Mouse (Mus musculus) hindbrain, postnatal 0 days (tissue): ENCODE results near the gene Smarca4. TPM values are rescaled to one million over a fixed set of nuclear protein-coding genes. Genes with fewer than 3 reads are reported as not detected.

ENCODE experiments used
- ATAC-seq: fragments of 200-750 bp; cut with Nextera tagmentation; 2 replicates; pipeline ENCODE4 v1.8.0; 2017; ENCODE audit warnings: mild to moderate bottlenecking, moderate TSS enrichment, moderate library complexity
- DNase-seq: peaks from one replicate; pipeline ENCODE4 v3.0.0-alpha.2; 2015; ENCODE audit warnings: low spot score
- H3K27ac ChIP-seq: fragments of 300-500 bp; sonication (generic); 2 replicates; pipeline ENCODE4 v1.5.1; 2014; ENCODE audit warnings: mild to moderate bottlenecking
- H3K27me3 ChIP-seq: fragments of 300-500 bp; sonication (generic); 2 replicates; pipeline ENCODE4 v1.6.1; 2014; ENCODE audit warnings: low read length, mixed read lengths; ENCODE audit not compliant: insufficient read depth
- H3K36me3 ChIP-seq: fragments of 300-500 bp; sonication (generic); 2 replicates; pipeline ENCODE4 v1.6.1; 2014; ENCODE audit warnings: low read length, mixed read lengths; ENCODE audit not compliant: insufficient read depth
- H3K4me1 ChIP-seq: fragments of 300-500 bp; sonication (generic); 2 replicates; pipeline ENCODE4 v1.6.1; 2014; ENCODE audit warnings: antibody characterized with exemption, low read length, mixed read lengths; ENCODE audit not compliant: insufficient read depth
- H3K4me2 ChIP-seq: fragments of 300-500 bp; sonication (generic); 2 replicates; pipeline ENCODE4 v1.6.1; 2014; ENCODE audit warnings: low read depth, mild to moderate bottlenecking, low read length, moderate library complexity, mixed read lengths
- H3K4me3 ChIP-seq: fragments of 300-500 bp; sonication (generic); 2 replicates; pipeline ENCODE4 v1.5.1; 2014; ENCODE audit warnings: low read length
- H3K9ac ChIP-seq: fragments of 300-500 bp; sonication (generic); replicated peaks from 2 replicates; pipeline ENCODE4 v1.6.1; 2014; ENCODE audit warnings: mild to moderate bottlenecking, low read length, moderate library complexity, mixed read lengths
- H3K9me3 ChIP-seq: fragments of 300-500 bp; sonication (generic); 2 replicates; pipeline ENCODE4 v1.6.1; 2016; ENCODE audit warnings: low read length, mixed read lengths
- CTCF ChIP-seq: IDR thresholded peaks from 2 replicates; pipeline ENCODE4 v1.5.1; 2016; ENCODE audit warnings: antibody characterized with exemption, control low read depth, low read depth
- WGBS: fragments of 180-500 bp; shearing (Covaris S2); extraction: QIAGEN DNeasy Blood & Tissue Kit; methylation state at CpG from one replicate; pipeline ENCODE4 v1.1.7; 2014; 5-methylcytosine and 5-hydroxymethylcytosine counted together
- polyA plus RNA-seq: library from polyadenylated mRNA; unstranded; fragments of >200 nt; fragmentation: Nextera tagmentation; extraction: Ambion mirVana; gene quantifications from 2 replicates; pipeline ENCODE4 v1.2.1, GENCODE M21; 2015
- total RNA-seq: library from RNA; depleted of rRNA; stranded (reverse); fragments of >200 nt; gene quantifications from 2 replicates; pipeline ENCODE4 v1.2.3, GENCODE M21; 2014; rRNA removed

Smarca4 gene
- total RNA-seq = 171 and 177 TPM in 2 replicates
- polyA plus RNA-seq = 71.5 and 80.6 TPM in 2 replicates

DNA sequence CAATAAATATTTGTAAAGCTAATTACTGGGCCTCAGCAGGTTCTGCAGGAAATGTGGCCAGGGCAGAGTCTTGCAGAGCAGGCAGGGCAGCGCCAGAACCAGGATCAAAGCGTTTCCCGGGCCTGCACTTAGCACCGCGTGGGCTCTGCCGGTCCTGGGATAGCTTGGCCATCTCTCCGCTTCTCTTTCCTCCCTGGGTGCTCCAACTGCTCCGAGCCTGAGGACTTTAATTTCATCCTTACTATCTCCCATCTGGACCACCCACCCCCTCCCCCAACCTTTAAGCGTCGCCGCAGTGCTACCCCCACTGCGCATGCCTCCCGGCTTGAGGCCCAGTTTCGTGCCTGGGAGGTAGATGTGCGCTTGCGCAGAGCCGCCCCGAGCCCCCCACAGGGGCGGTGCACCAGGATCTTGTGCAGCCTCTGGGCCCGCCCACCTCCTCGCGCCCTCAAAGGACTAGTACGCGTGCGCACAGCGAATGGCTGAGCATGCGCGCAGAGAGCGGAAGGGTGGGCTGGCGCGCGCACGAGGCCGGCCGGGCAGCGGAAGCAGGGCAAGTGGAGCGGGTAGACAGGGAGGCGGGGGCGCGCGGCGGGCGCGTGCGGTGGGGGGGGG lies at the start of gene Smarca4:
TSS of gene Smarca4 (plus strand) at position 553 of the 615 bp plus-strand sequence.
- H3K27me3 ChIP-seq = no peaks in the 10 kb centered on the region
- H3K9ac ChIP-seq = peak within 1 kb of the TSS; percentile 81
- no peaks in the 10 kb centered on the region for H3K9me3 ChIP-seq
- peak; percentile 100 for DNase-seq
- ATAC-seq = peak; percentile 95
- H3K27ac ChIP-seq = peak within 1 kb of the TSS; percentile 96
- TF ChIP-seq CTCF = no peak
- H3K4me3 ChIP-seq = peak within 1 kb of the TSS; percentile 73
- peaks cover 11% of the 10 kb centered on the region; the same call in 1 of the 2 replicates for H3K4me1 ChIP-seq
- under 1% methylated on average over 43 of the region's 45 CpGs for WGBS
- no peaks in the 10 kb centered on the region for H3K36me3 ChIP-seq
- peak within 1 kb of the TSS; percentile 68 for H3K4me2 ChIP-seq

DNA sequence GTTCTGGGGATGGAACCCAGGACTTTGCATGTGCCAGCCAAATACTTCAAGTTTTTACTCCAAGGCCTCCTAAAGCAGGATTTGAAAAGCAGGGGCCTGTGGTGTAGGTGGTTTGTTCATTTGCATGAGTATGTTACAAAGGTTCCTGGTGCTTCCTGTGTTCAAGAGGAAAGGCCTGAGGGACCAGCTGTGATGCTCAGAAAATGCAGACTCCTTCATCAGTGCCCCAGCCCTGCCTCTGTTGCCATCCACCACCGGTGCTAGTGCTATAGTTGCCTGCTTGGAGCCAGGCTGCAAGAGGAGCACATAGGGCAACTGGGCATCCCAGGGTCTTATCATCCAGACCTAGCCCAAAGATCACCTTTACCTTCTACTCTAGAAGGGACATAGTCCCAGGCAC lies 49.4 kb upstream of the Smarca4 start:
- ATAC-seq (no peak), DNase-seq (no peak)
- Histone ChIP-seq H3K4me3 (no peak overlapping the region), H3K4me2 (no peak overlapping the region), H3K4me1 (no peaks in the 10 kb centered on the region), H3K27ac (no peak overlapping the region), H3K9me3 (no peaks in the 10 kb centered on the region), H3K36me3 (peaks cover 18% of the 10 kb centered on the region), H3K9ac (no peak overlapping the region), H3K27me3 (no peaks in the 10 kb centered on the region)
- no peak for TF ChIP-seq CTCF
- WGBS = 84% methylated on average over 1 of the region's 1 CpGs

DNA sequence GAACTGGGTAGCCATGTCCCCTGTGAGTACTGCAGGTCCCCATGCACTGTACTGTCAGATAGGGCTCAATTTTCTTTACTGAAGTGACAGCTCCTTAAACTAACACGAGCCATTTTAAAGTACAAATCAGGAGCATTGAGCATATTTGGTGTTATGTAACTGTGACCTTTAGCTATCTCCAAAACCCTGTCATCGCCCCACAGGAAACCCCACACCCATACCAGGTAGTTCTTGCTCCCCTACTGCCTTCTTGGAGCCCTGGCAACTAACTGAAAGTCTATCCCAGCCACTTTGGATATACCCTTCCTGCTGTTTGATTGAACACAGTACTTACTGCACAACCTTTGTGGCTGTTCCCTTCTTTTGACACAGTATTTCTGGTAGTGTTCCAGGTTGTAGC lies 48.9 kb upstream of the Smarca4 start:
- Histone ChIP-seq H3K4me3 (no peak overlapping the region), H3K27me3 (no peaks in the 10 kb centered on the region), H3K4me1 (no peaks in the 10 kb centered on the region), H3K4me2 (no peak overlapping the region), H3K36me3 (peaks cover 23% of the 10 kb centered on the region), H3K9ac (no peak overlapping the region), H3K9me3 (no peaks in the 10 kb centered on the region), H3K27ac (no peak overlapping the region)
- DNase-seq = no peak
- TF ChIP-seq CTCF = no peak
- WGBS = 93% methylated on average over 2 of the region's 2 CpGs
- no peak for ATAC-seq

DNA sequence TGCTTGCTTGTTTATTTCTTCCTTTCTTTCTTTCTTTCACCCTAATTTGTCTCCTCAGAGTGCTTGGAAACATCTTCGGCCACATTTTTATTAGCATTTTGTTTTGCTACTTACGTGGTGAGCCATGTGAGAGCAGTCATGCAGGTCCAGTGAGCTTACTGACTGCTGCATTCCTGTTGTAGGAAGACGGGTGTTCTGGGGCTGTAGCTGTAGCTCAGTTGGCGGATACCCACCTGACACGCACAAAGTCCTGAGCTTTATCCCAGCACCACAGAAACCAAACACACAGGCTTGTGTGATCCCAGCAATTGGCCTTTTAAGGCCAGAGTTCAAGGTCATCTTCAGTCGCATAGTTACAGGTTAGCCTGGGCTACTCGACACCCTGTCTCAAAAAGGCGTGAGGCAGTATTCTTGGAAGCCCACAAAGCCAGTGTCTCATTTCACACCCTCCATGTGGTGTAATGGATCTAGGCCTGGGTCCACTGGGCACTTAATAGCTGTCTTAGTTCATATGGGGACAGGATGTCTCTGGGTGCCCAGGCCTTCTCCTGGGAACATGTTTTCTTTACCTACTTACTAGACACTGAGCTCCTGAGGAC lies 47.2 kb upstream of the Smarca4 start:
- Histone ChIP-seq H3K27me3 (no peaks in the 10 kb centered on the region), H3K4me1 (no peaks in the 10 kb centered on the region), H3K36me3 (peaks cover 34% of the 10 kb centered on the region), H3K9ac (no peak overlapping the region), H3K4me2 (no peak overlapping the region), H3K27ac (no peak overlapping the region), H3K9me3 (no peaks in the 10 kb centered on the region), H3K4me3 (no peak overlapping the region)
- WGBS = 90% methylated on average over 8 of the region's 8 CpGs
- ATAC-seq = no peak
- no peak for TF ChIP-seq CTCF
- no peak for DNase-seq

GRCm38 (mm10) chr9:21574012-21574801 lies 41.8 kb upstream of the Smarca4 start:
- peak; percentile 32; the same call in 1 of the 2 replicates for ATAC-seq
- 91% methylated on average over 8 of the region's 8 CpGs for WGBS
- no peak for DNase-seq

GRCm38 (mm10) chr9:21575253-21575652 lies 40.7 kb upstream of the Smarca4 start:
- no peak for TF ChIP-seq CTCF
- peaks cover 63% of the 10 kb centered on the region for H3K36me3 ChIP-seq
- H3K4me2 ChIP-seq = no peak overlapping the region
- H3K27ac ChIP-seq = no peak overlapping the region
- no peaks in the 10 kb centered on the region for H3K4me1 ChIP-seq
- H3K9me3 ChIP-seq = no peaks in the 10 kb centered on the region
- ATAC-seq = no peak
- WGBS = 89% methylated on average over 10 of the region's 10 CpGs
- H3K9ac ChIP-seq = no peak overlapping the region
- no peak overlapping the region for H3K4me3 ChIP-seq
- no peaks in the 10 kb centered on the region for H3K27me3 ChIP-seq
- DNase-seq = no peak

More at GRCm38 (mm10) chr9:21574012-21574801, 41.8 kb upstream of the Smarca4 start:
- no peaks in the 10 kb centered on the region for H3K4me1 ChIP-seq
- H3K9me3 ChIP-seq = no peaks in the 10 kb centered on the region
- H3K27ac ChIP-seq = no peak overlapping the region
- H3K36me3 ChIP-seq = peaks cover 59% of the 10 kb centered on the region
- TF ChIP-seq CTCF = no peak
- no peak overlapping the region for H3K4me2 ChIP-seq
- H3K9ac ChIP-seq = no peak overlapping the region
- no peak overlapping the region for H3K4me3 ChIP-seq
- H3K27me3 ChIP-seq = no peaks in the 10 kb centered on the region
